Mouse (Mus musculus) embryonic stem cell, embryonic (primary cell): Measurements from ENCODE around the gene Gm21117.
"Not testable (repeated sequence)": the region's sequence is repeated elsewhere in the genome, so short reads cannot be mapped to it uniquely, and the experiment has no call there.

Experiments
- CTCF ChIA-PET, 4 experiments: fragments of 300-600 bp in 2 of 4; fragments of 350-600 bp in 2 of 4; sonication (Branson Sonifier 250); formaldehyde crosslinking; loops; one replicate each; lab custom pipeline; 2022; ENCODE audit warnings: inconsistent platforms in 2 of 4; lab: Charles Lee
- POLR2A ChIA-PET, 4 experiments: fragments of 300-600 bp in 2 of 4; fragments of 350-600 bp in 2 of 4; sonication (Branson Sonifier 250); formaldehyde crosslinking; loops; one replicate each; lab custom pipeline; 2022; ENCODE audit warnings: antibody characterized with exemption in 4 of 4, inconsistent platforms in 1 of 4; lab: Charles Lee

The Gm21117 gene

DNA sequence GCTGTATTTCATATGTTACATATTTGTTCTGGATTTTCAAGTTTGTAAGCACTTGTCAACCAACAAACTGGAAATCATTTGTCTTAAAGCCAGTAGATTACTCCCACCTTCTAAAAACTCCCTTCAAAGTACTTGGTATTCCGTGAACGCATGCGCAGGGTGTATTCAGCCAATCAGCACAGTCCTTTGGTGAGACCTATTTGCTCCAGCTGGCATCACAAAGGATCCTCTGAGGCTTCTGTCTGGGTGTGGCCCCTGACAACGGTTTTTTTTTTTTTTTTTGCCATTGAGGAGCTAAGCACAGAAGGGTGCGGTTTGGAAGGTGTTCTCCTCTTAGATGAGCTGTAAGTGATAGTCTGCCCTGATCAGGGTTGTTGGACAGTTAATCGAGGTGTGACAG, at the start of gene Gm21117:
Gm21117 (plus strand) TSS at position 301 of the 400 bp plus-strand sequence.
- CTCF ChIA-PET: not testable (repeated sequence)

More for the DNA sequence above, at the start of gene Gm21117:
- POLR2A ChIA-PET: not testable (repeated sequence)
